Mouse (Mus musculus) cerebellum, adult 2 months (tissue): ENCODE results near the gene Fkbp14. TPM values are rescaled to one million over a fixed set of nuclear protein-coding genes. Genes with fewer than 3 reads are reported as not detected.

Source experiments
- DNase-seq, 2 experiments: peaks; one replicate each; pipeline ENCODE4 v3.0.0; 2021
- H3K27ac ChIP-seq: fragments of 200-500 bp; 2 replicates; pipeline ENCODE4 v1.5.1; 2012; ENCODE audit warnings: low read length, control low read depth, inconsistent platforms; ENCODE audit not compliant: insufficient read depth
- H3K27me3 ChIP-seq: fragments of 200-500 bp; 2 replicates; pipeline ENCODE4 v1.6.1; 2012; ENCODE audit warnings: inconsistent platforms, mild to moderate bottlenecking, low read length, moderate library complexity; ENCODE audit not compliant: control insufficient read depth, insufficient read depth
- H3K4me1 ChIP-seq: fragments of 200-500 bp; 2 replicates; pipeline ENCODE4 v1.6.1; 2011; ENCODE audit warnings: low read length; ENCODE audit not compliant: control insufficient read depth, insufficient read depth
- H3K4me3 ChIP-seq: fragments of 200-500 bp; replicated peaks from 2 replicates; pipeline ENCODE3; 2011; ENCODE audit warnings: mild to moderate bottlenecking, low read depth, low read length, control low read depth; ENCODE audit not compliant: insufficient read depth
- CTCF ChIP-seq: fragments of 200-500 bp; IDR thresholded peaks from 2 replicates; pipeline ENCODE4 v1.5.1; 2011; ENCODE audit warnings: low read depth, mild to moderate bottlenecking, control low read depth, low read length, moderate library complexity, borderline replicate concordance; ENCODE audit not compliant: insufficient read depth
- POLR2A ChIP-seq: fragments of 200-500 bp; IDR thresholded peaks from 2 replicates; pipeline ENCODE4 v1.6.1; 2011; ENCODE audit warnings: low read length, control low read depth, borderline replicate concordance; ENCODE audit not compliant: insufficient read depth
- WGBS: fragments of 180-500 bp; shearing (Covaris S2); methylation state at CpG from one replicate; pipeline ENCODE4 v1.1.7; 2018; 5-methylcytosine and 5-hydroxymethylcytosine counted together
- polyA plus RNA-seq: library from polyadenylated mRNA; depleted of rRNA; stranded (reverse); fragments of >200 nt; gene quantifications from 2 replicates; pipeline ENCODE4 v1.2.3, GENCODE M21; 2012

Gene Fkbp14
- polyA plus RNA-seq, 1 experiment, result 15.7 TPM

DNA sequence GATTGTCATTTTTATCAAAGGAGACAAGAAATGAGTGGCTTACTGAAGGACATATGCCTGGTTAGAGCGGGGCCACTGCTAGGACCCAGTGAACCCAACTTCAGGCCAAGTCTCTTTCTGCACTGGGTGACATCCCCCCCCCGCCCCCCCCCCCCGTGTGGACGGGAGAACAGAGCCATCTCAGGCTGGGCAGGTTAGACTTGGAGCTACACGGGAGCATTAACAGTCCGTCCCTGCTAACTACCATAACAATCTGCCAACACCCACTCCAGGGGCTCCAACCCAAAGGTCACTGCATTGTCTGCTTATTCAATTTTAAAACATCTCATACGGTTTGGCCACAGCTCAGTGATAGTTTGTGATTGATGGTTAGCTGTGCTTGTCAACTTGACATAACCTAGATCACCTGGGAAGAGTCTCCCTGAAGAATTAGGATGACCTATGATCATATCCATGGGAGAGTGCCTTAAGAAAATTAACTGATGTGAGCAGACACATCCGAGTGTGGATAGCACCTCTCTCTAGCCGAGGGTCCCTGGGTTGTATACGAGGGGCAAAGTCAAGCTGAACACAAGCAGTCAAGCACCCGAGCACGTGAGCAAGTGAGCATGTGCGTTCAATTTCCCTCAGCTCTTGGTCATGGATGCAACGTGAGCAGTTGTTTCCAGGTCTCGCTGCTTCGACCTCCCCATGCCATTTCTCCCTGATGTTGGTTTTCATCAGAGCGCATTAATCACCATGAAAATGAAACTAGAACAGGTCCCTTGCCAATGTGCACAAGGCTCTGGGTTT is 34.9 kb downstream of the Fkbp14 start:
- TF ChIP-seq POLR2A, result no peak
- no peak for TF ChIP-seq CTCF
- Histone ChIP-seq H3K27ac (peak overlapping the region; percentile 74), H3K27me3 (no peaks in the 10 kb centered on the region), H3K4me1 (peaks cover 21% of the 10 kb centered on the region), H3K4me3 (peak overlapping the region; percentile 30)
- 21% methylated on average over 17 of the region's 17 CpGs for WGBS
- peak; percentile 32 to 52 for DNase-seq

DNA sequence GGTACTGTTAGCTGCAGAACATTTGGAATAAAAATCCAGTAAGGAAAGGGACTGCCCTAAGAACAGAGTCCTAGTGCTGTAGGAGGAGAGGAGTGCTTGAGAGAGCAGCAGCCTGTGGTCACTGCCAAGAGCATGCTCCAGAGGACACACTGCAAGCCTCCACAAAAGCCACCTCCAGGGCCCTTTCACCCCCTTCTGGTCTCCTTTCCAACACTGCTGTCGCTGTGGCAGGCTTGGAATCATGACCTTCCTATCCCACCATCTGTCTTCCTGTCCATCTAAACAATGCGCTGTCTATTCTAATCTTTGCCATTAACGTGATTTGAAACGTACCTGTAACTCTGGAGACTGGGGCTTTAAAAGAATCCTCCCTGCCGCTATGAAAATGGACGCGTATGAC is 38.6 kb downstream of the Fkbp14 start:
- DNase-seq, result peak; percentile 71 to 85
- Histone ChIP-seq H3K4me1 (peaks cover 44% of the 10 kb centered on the region), H3K27ac (peak overlapping the region; percentile 85), H3K4me3 (peak overlapping the region; percentile 17), H3K27me3 (no peaks in the 10 kb centered on the region)
- 5% methylated on average over 7 of the region's 7 CpGs for WGBS
- TF ChIP-seq POLR2A (peak; percentile 13; the same call in 1 of the 2 replicates), CTCF (no peak; the same call in 1 of the 2 replicates)

- peaks cover 46% of the 10 kb centered on the region for H3K4me1 ChIP-seq
- no peak overlapping the region for H3K4me3 ChIP-seq
- no peaks in the 10 kb centered on the region for H3K27me3 ChIP-seq
- no peak for TF ChIP-seq CTCF
- no peak for TF ChIP-seq POLR2A
- peak overlapping the region; percentile 40; the same call in 1 of the 2 replicates for H3K27ac ChIP-seq
- 93% methylated on average over 7 of the region's 7 CpGs for WGBS
- DNase-seq, result peak in 1 of 2 experiments; percentile 15
Observed at GRCm38 (mm10) chr6:54557671-54558070, 39.4 kb downstream of the Fkbp14 start.

DNA sequence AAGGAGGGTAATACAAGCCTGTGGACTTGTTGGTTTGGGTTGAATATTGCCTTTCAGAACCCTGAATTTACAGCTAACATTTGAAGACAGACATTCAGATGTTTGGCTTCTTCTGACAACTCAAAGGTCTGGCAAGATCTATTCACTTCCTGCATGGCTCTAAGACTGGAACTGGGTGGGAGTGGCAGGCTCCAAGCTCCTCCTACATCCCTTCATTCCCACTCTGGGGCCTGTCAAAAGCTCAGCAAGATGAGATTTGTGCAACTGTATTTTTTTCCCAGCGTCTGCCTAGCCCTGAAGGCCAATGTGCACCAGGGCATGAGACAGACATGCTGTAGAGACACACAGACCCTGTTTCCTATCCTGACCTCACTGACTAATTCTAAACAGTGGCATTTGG is 41.3 kb downstream of the Fkbp14 start:
- Histone ChIP-seq H3K4me3 (no peak overlapping the region), H3K27ac (no peak overlapping the region; the same call in 1 of the 2 replicates), H3K27me3 (no peaks in the 10 kb centered on the region), H3K4me1 (peaks cover 51% of the 10 kb centered on the region)
- no peak for DNase-seq
- TF ChIP-seq CTCF (no peak), POLR2A (no peak)
- 50% methylated on average over 1 of the region's 1 CpGs for WGBS

DNA sequence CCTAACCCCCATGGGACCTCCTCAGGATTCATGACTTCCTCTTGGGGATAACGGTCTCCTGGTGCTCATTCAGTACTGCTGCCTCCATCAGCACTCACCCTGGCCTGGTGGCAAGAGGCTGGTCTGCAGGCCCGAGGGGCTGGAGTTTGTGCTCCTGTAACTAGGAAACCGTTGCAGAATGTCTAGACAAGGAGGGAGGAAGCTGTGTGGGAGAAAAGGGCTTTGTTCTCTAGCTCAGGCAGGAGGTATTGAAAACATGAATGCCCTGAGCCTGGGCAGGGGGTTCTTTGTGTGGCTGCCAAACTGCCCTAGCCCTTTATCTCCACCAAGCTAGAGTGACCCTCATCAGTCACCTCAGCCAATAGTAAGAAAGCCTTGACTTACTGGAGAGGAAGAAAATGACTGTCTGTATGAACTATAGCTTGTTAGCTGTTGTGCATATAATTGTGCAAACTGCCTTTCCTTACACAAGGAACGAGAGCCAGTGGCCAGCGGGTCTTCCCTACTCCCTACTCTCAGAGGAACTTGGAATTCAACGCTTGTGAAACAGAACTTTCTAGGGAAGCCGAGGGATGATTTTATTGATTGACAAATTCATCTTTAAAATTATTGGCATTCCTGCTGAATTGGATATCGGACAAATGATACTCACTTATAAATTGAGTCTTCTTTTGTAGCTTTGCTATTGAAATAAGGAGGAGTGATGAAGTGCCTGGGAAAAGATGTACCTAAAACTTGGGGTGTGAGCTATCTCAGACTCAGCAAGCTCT is 42.6 kb downstream of the Fkbp14 start:
- Histone ChIP-seq H3K4me1 (peaks cover 45% of the 10 kb centered on the region), H3K27me3 (no peaks in the 10 kb centered on the region), H3K4me3 (no peak overlapping the region), H3K27ac (peak overlapping the region; percentile 74)
- TF ChIP-seq POLR2A (no peak), CTCF (no peak)
- DNase-seq, result peak in 1 of 2 experiments; percentile 42
- 47% methylated on average over 8 of the region's 8 CpGs for WGBS

DNA sequence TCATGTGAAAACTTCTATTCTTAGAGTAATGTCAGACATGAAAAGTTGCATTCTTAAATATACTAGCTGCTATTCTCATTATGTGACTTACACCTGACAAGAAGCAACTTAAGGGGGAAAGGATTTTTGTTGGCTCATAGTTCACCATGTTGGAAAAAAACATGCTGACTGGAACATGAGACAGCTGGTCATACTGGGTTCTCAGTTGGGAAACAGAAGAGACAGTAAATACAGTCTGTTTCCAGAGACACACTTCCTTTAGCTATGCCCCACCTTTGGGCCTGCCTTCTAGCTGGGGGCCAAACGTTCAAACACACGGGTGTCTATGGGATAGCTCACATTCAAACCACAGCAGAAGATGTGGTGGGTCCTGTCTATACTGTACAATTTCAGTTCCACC is 43.5 kb downstream of the Fkbp14 start:
- Histone ChIP-seq H3K4me3 (no peak overlapping the region), H3K4me1 (peaks cover 50% of the 10 kb centered on the region), H3K27me3 (no peaks in the 10 kb centered on the region), H3K27ac (peak overlapping the region; percentile 74)
- 0 out of 2 replicates have a peak, but pooled peaks have one; percentile 3 for TF ChIP-seq CTCF
- no peak for TF ChIP-seq POLR2A
- DNase-seq, result peak in 1 of 2 experiments; percentile 71
- 2% methylated on average over 2 of the region's 2 CpGs for WGBS

- no peak overlapping the region for H3K4me3 ChIP-seq
- DNase-seq, result no peak
- TF ChIP-seq CTCF, result no peak
- 16% methylated on average over 9 of the region's 9 CpGs for WGBS
- no peaks in the 10 kb centered on the region for H3K27me3 ChIP-seq
- H3K27ac ChIP-seq, result peak overlapping the region; percentile 66
- H3K4me1 ChIP-seq, result peaks cover 50% of the 10 kb centered on the region
Observed at GRCm38 (mm10) chr6:54552721-54553413, 44.2 kb downstream of the Fkbp14 start.
